Mouse (Mus musculus): ENCODE results near the gene Tiam2.

DNA sequence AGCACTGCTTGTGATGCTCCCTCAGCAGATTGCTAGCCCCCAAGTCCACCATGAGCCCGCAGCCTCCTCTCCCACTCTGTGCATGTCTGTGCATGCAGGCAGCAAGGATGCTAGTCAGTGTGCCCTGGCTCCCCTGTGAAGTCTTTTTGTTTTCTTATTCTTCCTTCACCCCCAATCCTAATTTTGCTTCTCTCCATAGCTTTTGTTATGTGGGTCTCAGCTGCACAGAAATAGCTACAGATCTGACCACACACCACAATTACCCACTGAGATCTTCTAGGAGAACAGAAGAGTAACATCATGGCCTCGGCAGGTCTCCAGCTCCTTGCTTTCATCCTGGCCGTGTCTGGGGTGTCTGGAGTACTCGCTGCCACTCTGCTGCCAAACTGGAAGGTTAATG lies 205.9 kb downstream of the Tiam2 start, which contains the start of gene Cldn20:
- no peak for TF ChIP-seq CTCF (IDR thresholded peaks at IDR 0.05; ENCODE audit: low read depth)
- TF ChIP-seq EP300 (optimal IDR thresholded peaks at IDR 0.05) = no peak

Data from stomach, postnatal 0 days (tissue).